Mouse (Mus musculus) MEL (cell line): ENCODE measurements at regions not wholly inside any gene's neighbourhood (a gene's known extent, or its start where the extent isn't known, plus 50 kb on each side); places are given as distances from the start of the nearest gene placed in this dataset.

ENCODE experiments used
- MYC ChIP-seq: IDR thresholded peaks from 2 replicates; pipeline ENCODE4 v1.6.1; 2011; ENCODE audit warnings: low read depth, mild to moderate bottlenecking, low read length, improper control_type of control experiment, moderate library complexity
- NRF1 ChIP-seq: IDR thresholded peaks from 2 replicates; pipeline ENCODE4 v1.6.1; 2014; ENCODE audit warnings: low read depth, mild to moderate bottlenecking, inconsistent platforms, low read length, improper control_type of control experiment, moderate library complexity; ENCODE audit not compliant: poor library complexity, insufficient read depth, severe bottlenecking
- USF1 ChIP-seq: IDR thresholded peaks from 2 replicates; pipeline ENCODE4 v1.6.1; 2014; ENCODE audit warnings: low read depth, mild to moderate bottlenecking, inconsistent platforms, low read length, improper control_type of control experiment, moderate library complexity

GRCm38 (mm10) chr6:127274732-127275429, 122.9 kb upstream of the Ccnd2 start:
- TF ChIP-seq NRF1 (no peak), MYC (no peak), USF1 (no peak)
